Mouse (Mus musculus) cerebellum, adult 9-11 months (tissue): Measurements from ENCODE around the gene Scly.

Experiments
- DNase-seq: peaks from one replicate; pipeline ENCODE4 v3.0.0; 2022

Scly gene

DNA sequence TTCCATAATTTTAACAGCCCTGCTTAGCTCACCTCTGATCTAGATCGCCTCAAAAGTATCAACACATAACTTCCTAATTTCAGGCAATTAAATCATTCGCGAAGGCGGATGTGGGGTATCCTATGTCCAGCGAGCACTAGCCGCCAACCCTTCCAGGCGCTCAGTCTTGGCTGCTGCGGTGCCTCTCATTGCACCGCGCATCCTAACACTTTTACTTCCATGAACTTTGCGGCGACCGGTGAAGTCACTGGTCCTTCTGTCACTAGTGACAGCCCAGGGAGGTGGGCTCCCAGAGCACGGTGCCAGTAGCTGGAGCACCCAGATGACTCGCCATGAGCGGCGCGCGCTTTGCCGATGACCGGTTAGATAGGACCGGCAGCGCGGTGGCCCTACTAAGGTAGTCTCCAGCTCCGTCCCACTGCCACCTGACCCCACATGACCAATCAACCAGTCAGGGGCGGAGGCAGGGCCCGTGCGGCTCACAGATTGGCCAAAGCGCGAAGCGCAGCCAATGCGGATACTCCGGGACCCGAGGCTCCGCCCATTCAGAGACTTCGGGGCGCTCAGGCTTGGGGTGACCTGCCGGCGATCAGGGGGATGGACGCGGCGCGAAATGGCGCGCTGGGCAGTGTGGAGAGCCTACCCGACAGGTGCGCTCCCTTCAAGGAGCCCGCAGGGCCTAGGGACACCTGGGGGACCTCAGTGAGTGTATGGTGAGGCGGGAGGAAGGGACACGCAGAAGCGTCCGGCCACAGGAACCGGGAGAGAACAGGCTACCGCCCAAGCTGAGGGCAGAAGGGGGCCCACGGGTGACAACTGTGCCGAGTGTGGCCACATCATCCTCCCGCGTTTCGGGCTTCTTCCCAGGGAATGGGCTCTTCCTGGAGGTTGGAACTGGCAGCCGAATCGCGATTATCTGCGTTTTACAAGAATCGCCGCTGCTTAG lies at the start of gene Scly:
Gene Scly (plus strand): TSS at position 540 of the 946 bp plus-strand sequence.
- peak; percentile 97 for DNase-seq

DNA sequence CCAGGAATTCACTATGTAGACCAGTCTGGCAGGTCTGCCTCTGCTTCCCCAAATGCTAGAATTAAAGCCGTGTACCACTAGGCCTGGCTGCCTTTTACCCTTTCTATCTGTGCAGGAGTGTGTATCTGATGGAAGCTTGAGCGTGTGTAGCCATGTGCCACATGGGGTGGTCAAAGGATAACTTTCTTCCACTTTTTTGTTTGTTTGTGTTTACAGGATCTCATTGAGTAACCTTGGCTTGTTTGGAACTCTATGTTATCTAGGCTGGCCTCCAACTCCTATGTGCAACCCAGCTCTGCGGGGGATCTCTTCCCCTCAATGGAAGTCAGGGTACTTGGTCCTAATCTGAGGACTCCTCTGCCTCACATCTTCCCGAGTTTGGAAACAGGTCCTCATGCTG lies 49.2 kb upstream of the Scly start:
- peak; percentile 54 for DNase-seq

DNA sequence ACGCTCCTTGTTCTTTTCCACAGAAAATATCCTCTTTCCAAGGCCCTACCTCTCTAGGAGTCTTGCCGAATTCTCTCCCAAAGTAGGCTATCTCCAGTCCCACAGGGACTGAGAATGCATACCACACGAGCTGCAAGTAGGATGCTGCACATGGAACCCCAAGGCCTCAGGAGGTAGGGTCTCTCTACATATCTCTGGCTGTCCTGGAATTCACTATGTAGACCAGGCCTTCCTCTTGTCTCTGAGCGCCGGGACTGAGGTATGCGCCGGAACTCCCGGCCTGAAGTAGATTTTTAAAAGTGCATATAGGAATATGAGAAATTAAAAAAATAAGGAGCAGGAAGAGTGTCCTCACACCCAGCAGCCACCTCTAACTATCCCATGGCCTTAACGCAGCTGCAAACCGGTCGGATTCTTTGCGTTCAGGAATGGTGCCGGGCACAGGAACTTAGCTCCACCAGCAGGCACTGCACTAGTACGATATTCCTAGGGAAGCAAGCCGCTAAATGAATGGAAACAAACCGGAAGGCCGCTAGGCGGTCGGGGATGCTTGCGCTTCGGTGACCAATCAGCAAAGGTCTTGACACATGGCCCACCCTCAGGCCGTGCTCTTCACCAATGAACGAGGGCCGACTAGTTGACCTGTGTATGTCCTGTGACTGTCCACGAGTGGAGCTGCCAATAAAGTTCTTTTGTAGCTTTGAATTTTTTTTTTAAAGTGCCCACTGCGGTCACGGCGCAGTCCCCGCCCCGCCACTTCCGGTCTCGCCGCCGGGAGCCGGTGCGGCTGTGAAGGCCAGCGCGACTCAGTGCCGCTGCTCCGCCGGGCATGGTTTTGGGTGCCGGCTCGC lies 48.3 kb upstream of the Scly start, which contains the start of gene Ube2f:
Gene Ube2f (plus strand): TSS at position 741 of the 851 bp plus-strand sequence.
- peak; percentile 98 for DNase-seq

DNA sequence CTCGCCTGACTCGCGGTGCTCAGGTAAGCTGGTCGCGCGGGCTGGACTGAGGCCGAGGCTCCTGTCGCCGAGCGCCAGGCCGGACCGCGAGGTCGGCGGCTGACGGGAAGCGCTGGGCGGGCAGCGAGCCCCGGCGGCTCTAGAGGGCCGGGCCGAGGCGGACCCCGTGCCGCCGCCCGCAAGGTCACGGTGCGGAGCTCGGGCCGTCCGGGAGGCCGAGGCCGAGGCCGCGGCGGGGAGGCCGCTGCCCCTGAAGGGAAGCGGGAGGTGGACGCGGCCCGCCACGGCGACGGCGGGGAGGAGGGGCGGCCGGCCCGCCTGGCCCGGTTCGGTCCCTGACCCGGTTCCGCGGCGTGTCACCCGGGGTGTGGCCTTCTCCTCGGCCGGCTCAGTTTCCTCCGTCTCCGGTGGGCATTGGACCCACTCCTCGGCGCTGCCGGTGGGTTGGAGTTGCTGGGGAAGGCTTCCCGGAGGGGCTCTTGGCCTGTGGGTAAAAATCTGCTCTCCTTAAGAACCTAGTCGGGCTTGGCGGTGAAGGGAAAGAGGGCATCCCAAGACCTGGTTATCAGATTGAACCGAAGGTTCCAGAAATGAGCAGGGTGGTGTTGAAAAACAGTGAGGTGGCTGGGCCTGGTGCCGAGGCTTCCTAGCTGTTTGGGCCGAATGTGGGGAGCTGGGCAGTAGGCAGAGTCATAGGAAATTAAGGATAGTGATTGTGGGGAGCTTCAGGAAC lies 47.6 kb upstream of the Scly start:
- DNase-seq, result peak; percentile 57

DNA sequence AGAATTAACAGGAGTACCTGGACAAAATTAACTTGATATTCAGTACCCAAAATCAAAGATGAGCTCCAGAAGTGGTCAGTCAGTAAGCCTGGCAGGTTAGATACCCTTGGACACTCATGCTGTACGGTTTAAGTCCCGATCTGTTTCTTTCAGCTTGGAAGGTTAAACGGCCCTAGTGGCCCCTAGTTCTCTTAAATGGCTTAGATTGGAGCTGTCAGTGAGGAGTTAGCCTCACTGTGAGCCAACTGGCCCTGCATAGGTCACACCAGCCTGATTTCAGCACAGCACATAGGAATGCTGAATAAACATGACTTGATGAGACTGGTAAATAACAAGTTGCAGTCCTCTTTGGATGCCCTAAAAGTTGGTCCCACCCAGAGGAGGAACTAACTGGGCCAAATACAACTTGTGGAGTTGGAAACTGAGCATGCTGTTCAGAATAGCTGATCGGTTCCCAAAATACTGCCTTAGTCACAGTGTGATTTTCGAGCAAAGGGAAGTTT lies 46.9 kb upstream of the Scly start:
- peak; percentile 12 for DNase-seq

DNA sequence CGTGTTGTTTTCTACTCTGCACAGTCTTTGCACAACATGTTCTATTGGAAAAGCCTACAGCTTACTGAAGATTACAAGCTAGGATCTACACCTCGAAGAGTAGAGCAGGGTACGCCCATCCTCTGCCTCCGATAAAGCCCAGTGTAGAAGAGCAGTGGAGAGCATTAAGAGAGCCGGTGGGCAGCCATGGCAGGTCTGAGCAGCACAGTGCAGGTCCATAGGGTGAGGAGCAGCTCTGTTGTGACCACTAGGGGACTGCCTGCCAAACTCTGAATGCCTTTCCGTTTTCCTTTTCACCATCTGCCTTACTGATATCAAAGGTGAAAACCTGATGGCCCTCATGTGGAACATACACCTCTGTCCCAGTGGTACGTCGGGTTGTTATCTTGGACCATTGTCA lies 46.2 kb upstream of the Scly start:
- DNase-seq, result peak; percentile 14

DNA sequence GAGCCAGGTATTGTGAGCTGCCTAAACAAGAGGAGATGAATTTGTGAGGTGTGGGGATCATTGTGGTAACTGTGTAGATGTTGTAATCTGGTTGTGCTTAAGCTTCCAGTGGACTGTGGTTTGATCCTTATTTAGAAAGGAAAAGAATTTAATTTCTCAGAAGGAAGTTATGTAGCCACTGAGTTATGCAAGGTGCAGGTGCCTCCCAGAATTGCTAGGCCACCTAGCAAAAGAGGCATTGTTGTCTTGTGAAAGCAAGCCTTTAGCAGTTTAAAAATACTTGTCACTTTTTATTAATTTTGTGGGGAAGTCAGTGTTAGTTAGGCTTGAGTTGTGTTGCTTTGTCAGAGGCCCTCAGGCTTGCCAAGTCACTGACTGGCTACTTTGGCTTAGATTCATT lies 40.2 kb upstream of the Scly start:
- DNase-seq, result no peak

DNA sequence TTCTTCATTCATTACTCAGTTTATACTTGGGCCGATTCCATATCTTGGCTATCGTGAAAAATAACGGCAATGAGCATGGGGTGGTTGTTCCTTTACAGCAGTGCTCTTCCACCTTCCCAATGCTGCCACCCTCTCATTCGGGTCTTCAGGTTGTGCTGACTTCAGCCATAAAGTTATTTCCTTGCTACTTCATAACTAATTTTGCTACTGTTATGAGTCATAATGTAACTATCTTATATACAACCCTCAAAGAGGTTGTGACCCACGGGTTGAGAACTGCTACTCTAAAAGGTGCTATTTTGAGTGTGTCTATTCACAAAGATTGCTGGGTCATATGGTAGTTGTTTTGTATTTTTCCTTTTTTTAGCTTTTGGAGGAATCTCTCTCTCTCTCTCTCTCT lies 38.3 kb upstream of the Scly start:
- no peak for DNase-seq

DNA sequence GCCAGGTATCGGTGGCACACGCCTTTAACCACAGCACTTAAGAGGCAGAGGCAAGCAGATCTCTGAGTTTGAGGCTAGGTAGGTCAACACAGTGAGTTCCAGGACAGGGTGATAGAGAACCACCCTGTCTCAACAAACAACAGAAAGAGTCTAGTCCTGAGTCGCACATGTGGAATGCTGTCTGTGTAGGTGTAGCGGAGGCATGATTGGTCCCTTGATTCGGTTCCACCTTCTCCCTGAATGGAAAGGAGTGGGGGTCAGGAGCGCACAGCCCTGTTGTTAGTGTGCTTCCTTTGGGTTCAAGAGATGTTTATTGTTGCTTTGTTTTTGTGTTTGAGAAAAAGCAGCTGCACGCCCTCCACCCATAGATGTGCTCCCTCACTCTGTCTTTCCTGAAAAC lies 35.6 kb upstream of the Scly start:
- no peak for DNase-seq

DNA sequence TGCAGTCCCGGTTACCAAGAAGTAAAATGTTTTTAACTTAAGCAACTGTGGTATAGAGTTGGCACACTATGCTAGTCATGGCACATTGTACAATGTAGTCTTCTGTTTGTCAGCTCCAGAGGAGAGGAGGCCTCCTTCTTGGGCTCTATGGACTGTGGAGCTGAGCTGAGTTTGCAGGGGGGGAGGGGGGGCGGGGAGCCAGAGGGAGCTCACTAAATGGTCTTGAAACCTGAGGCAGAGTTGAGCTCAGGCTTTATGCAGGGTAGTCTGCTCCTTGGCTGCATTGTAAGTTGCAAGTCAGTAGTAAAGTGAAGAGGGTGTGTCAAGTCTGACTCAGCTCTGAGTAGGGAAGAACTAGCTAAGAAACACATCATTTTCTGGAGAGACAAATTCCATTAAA lies 25.9 kb upstream of the Scly start:
- DNase-seq, result no peak

DNA sequence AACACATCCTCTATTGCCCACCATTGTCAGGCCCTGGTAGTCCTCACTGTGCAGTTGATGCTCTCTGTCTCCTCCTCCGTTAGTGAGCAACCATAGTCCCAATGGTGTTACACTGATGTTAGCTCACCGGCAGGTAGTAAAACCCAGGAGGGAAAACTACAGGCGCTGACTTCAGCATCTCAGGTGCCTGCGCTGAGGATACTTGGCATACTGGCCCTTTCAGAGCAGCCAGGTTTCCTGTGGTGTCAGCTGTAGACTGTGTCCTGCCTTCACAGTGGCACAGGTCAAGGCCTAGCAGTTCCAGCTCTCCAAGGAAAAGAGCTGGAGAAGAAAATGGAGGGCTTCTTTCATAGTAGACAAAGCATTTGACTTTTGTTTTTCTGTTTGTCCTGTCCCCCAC lies 21.6 kb upstream of the Scly start:
- DNase-seq, result peak; percentile 34

DNA sequence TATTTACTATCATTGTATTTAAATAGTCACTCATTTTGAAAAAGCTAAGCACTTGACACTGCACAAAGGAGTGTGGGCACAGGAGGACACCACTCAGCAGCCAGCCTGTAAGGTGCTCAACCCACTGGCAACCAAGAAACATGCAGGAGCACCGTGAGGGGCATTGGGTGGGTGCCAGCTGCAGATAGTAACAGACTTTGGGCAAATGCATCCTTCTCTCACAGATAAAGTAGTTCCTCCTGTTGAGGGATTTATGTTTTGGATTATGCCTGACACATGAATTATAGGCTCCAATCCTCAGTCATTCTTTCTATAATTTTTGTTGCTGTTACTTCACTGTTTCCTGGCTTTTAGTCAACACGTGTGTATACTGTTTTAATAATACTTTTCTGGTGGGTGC lies 20.7 kb upstream of the Scly start:
- no peak for DNase-seq

DNA sequence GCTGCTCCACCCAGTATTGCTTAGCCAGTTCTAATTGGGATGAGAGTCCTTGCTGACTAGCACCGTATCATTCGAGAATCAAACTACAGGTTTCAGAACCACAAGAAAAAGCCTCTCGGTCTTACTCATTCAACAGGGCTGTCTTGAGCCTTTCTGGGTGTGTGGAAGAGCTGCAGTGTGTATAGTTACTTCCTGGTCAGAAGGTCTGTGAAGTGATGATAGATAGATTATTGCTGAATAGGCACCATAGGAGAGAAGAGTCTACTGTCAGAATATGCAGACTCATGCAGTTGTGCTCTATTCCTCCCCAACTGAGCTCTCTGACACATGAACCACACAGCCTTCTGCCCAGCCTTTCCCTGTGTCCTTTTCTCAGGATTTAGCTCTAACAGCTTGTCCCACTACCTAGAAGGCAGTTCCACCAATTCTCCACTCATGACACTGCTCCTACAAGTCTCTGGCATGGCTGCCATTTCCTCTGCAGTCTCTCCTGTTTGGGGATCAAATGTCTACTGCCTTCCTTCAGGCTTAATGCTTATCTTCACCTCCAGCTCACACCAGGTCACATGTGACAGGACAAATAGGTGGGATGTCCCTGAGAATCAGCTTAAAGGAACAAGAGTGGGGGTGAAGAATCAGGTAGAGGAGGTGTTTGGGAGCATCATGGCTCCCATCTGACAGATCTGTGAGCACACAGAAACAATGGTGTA lies 19.6 kb upstream of the Scly start:
- no peak for DNase-seq

DNA sequence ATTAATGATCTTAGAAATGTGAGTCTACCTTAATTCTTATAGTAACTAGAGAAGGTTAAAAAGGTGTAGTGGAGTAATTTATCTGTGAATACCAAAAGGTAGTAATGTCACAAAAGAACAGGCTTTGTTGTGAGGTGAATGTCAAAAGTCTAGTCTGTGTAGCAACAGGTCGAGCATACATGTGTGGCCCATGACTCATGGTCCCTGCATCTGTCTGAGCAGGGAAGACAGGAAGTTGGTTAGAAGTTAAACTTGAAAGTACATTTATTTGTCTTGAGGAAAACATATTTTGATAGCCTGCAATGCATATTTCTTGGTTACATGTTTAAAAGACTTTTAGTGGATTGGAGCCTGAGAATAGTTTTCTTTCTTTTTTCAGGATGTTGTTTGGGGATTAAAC lies 19.0 kb upstream of the Scly start:
- DNase-seq, result no peak

DNA sequence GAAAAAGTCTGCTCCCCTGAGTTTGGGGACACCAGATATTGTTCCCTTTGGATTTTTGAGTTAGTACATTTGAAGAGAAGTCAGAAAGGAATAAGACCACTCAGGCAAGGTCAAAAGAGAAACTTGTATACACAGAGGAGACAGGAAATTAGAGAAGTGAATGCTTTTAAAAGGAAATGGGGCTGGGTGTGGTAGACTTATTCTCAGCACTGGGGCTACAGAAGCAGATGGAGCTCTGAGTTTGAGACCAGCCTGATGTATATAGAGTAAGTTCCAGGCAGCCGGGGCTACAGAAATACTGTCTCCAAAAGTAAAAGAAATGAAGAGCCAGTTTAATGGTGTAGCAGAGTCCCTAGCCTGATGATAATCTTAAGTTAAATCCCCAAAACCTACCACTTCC lies 15.6 kb upstream of the Scly start:
- DNase-seq, result no peak

DNA sequence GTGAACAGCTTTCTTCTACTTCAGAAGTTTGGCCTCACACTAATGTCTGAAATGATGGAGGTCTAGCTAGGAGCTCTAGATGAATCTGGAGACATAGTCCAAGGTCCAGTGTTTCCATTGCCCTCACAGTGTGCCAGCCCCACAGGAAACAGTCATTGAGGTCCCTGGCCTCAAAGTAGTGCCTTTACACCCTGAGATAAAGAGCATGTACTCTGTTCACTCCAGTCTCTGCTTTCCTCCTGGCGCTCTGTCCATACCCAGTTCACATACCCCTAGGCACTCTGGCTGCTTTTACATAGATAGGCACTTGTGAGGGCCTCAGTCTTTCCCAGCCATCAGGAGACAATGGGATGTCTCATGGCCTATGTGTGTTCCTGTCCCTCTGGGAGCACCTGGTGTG lies 8.8 kb upstream of the Scly start:
- no peak for DNase-seq

DNA sequence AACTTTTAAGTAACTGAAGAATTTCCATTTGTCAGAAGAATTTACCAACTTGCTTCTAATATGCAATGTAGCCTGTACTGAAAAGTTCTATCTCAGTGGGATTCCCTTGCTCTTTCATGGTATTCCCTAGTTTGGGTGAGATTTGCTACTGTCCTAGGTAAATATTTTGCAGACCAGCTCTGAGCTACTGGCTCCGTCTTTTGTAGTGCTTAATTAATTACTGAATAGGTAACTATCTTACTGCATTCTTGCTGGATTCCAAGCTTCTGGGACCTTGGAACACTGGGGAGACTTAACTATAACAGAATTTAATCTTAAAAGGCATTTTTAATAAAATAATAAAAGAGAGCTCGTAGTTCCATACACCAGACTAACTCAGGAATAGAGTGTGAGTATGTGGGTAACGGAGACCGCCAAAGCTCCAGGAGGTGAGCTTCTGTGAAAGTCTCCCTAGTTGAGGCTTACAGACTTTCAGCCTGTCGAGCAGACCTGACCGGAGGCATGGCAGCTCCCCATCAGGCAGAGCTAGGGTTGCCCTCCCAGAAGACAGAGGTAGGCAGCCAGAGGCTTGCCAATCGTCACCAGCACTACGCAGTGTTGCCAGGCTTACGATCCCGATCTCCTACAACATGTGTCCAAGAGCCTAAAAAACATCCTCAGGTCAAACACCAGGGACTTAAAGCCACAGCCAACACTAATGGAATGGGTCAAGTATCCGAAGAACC lies 5.9 kb upstream of the Scly start:
- DNase-seq, result no peak

DNA sequence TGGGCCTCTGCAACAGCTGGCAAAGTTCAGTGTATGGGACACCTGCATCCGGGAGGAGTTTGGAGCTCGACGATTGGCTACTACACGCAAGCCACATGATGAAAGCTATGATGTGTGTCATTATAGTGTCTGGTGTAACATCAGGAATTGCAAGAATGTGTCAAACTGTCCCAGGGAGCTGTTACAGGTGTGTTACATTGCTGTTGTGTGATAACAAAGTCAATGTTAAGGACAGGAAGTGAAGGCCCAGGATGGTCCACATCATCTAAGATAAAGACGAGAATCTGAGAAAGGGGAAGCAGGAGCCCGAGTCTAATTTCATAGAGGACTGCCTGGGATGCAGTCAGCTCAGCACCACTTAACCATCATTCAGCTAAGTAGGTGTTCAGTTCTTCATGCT lies 2.6 kb upstream of the Scly start:
- no peak for DNase-seq

DNA sequence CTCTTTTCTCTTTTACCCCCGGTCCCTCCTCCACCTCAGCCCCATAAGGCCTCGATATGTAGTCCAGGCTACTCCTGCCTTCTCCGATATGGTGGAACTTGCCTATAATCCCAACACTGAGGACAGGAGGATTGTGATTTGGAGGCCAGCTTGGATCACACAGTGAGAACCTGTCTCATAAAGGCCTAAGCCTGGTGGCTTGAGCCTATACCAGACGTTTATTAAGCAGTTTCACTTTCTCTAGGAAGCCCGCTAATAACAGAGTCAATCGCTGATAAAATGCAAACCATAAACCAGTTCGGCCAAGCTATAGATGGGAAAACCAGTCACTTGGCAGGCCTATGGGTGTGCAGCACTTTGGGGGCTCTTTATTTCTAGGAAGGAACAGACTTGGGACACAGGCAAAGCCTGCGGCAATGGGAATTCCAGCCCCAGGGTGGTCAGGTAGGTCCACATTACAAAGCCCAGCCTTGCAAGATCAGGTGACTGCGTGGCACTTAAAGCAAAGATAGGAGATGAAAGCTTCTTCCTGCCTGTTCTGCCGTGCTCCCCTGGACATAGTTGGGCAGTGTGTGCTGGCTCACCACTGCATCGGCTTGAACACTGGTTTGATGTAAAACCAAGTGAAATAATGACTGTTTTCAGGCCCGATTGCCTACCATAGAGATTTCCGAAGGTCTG lies 1.0 kb downstream of the Scly start:
- DNase-seq, result no peak

DNA sequence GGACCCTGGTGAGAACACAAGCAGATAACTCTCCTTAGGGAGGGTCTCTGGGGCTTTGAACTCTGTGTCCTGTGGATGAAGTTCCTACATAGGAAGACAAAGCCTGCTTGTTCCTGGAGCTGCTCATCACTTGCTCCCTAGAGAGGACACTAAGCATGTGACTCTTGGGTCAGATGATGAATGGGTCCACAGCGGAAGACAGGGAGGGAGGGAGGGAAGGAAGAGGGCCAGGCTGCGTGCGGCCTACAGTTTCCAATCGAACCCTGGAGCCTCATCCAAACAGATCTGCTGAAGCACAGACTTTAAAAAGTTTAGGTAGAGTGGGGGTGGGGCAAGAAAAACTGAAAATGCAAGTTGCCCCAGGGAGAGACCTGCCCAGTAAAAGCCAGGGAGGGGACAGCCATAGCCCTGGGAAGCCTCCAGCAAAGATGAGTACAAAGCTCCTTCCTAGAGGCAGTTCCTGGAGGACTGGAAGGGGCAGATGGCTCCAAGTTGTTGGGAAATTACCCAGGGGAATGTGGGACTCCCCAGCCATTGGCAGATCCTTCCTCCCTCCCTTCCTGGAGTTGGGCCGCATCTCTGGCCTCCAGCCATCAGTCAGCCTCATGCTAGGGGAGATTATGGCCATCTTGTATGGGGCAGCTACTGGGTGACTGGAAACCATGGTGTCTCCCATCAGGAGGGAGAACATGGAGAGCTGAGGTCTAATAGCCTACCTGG lies 1.7 kb downstream of the Scly start:
- DNase-seq, result peak; percentile 55
